Mouse (Mus musculus): Measurements from ENCODE around the gene Lcp1. TPM values are rescaled to one million over a fixed set of nuclear protein-coding genes. Genes with fewer than 3 reads are reported as not detected.

Gene Lcp1
- polyA plus RNA-seq, 1 experiment from 2014 or later, result 26.4 TPM

GRCm38 (mm10) chr14:75159375-75159774 lies 28.5 kb downstream of the Lcp1 start:
- WGBS, result 93% methylated on average over 2 of the region's 2 CpGs
- no peaks in the 10 kb centered on the region for H3K27me3 ChIP-seq (ENCODE audit: low read depth, poor library complexity, severe bottlenecking)
- no peaks in the 10 kb centered on the region for H3K4me1 ChIP-seq
- H3K4me3 ChIP-seq, result no peak overlapping the region
- no peak overlapping the region for H3K27ac ChIP-seq (replicated peaks)
- no peaks in the 10 kb centered on the region for H3K9me3 ChIP-seq (replicated peaks)
- DNase-seq (ENCODE audit: low spot score), result no peak
- no peaks in the 10 kb centered on the region for H3K36me3 ChIP-seq

GRCm38 (mm10) chr14:75163866-75164265 lies 33.0 kb downstream of the Lcp1 start:
- no peak overlapping the region for H3K27ac ChIP-seq (replicated peaks)
- H3K4me1 ChIP-seq, result no peaks in the 10 kb centered on the region
- no peaks in the 10 kb centered on the region for H3K27me3 ChIP-seq (ENCODE audit: low read depth, poor library complexity, severe bottlenecking)
- no peak overlapping the region for H3K4me3 ChIP-seq
- no peak for DNase-seq (ENCODE audit: low spot score)
- no peaks in the 10 kb centered on the region for H3K36me3 ChIP-seq
- H3K9me3 ChIP-seq (replicated peaks), result no peaks in the 10 kb centered on the region
- WGBS, result 89% methylated on average over 8 of the region's 8 CpGs

GRCm38 (mm10) chr14:75164345-75164744 lies 33.4 kb downstream of the Lcp1 start:
- Histone ChIP-seq H3K4me1 (no peaks in the 10 kb centered on the region), H3K9me3 (replicated peaks) (no peaks in the 10 kb centered on the region), H3K27ac (replicated peaks) (no peak overlapping the region), H3K4me3 (no peak overlapping the region), H3K27me3 (ENCODE audit: low read depth, poor library complexity, severe bottlenecking) (no peaks in the 10 kb centered on the region), H3K36me3 (no peaks in the 10 kb centered on the region)
- WGBS, result 95% methylated on average over 9 of the region's 9 CpGs
- DNase-seq (ENCODE audit: low spot score), result no peak

- Histone ChIP-seq H3K27me3 (ENCODE audit: low read depth, poor library complexity, severe bottlenecking) (no peaks in the 10 kb centered on the region), H3K9me3 (replicated peaks) (no peaks in the 10 kb centered on the region), H3K36me3 (no peaks in the 10 kb centered on the region), H3K27ac (replicated peaks) (no peak overlapping the region), H3K4me1 (no peaks in the 10 kb centered on the region), H3K4me3 (no peak overlapping the region)
- DNase-seq (ENCODE audit: low spot score), result no peak
- 93% methylated on average over 2 of the region's 2 CpGs for WGBS
These were observed 34.8 kb downstream of the Lcp1 start for GRCm38 (mm10) chr14:75165574-75166131.

GRCm38 (mm10) chr14:75168501-75168900 lies 37.6 kb downstream of the Lcp1 start:
- Histone ChIP-seq H3K36me3 (no peaks in the 10 kb centered on the region), H3K27ac (replicated peaks) (no peak overlapping the region), H3K9me3 (replicated peaks) (no peaks in the 10 kb centered on the region), H3K4me3 (no peak overlapping the region), H3K27me3 (ENCODE audit: low read depth, poor library complexity, severe bottlenecking) (no peaks in the 10 kb centered on the region), H3K4me1 (no peaks in the 10 kb centered on the region)
- DNase-seq (ENCODE audit: low spot score), result no peak
- 88% methylated on average over 3 of the region's 3 CpGs for WGBS

GRCm38 (mm10) chr14:75170546-75170945 lies 39.6 kb downstream of the Lcp1 start:
- no peaks in the 10 kb centered on the region for H3K9me3 ChIP-seq (replicated peaks)

GRCm38 (mm10) chr14:75174296-75174695 lies 43.4 kb downstream of the Lcp1 start:
- Histone ChIP-seq H3K9me3 (replicated peaks) (no peaks in the 10 kb centered on the region), H3K27me3 (ENCODE audit: low read depth, poor library complexity, severe bottlenecking) (no peaks in the 10 kb centered on the region), H3K36me3 (no peaks in the 10 kb centered on the region), H3K4me3 (no peak overlapping the region), H3K27ac (replicated peaks) (no peak overlapping the region), H3K4me1 (peaks cover 7% of the 10 kb centered on the region)
- WGBS, result 87% methylated on average over 8 of the region's 8 CpGs
- DNase-seq (ENCODE audit: low spot score), result no peak

More at GRCm38 (mm10) chr14:75170546-75170945, 39.6 kb downstream of the Lcp1 start:
- no peak for DNase-seq (ENCODE audit: low spot score)
- Histone ChIP-seq H3K27ac (replicated peaks) (no peak overlapping the region), H3K27me3 (ENCODE audit: low read depth, poor library complexity, severe bottlenecking) (no peaks in the 10 kb centered on the region), H3K36me3 (no peaks in the 10 kb centered on the region), H3K4me1 (no peaks in the 10 kb centered on the region), H3K4me3 (no peak overlapping the region)
- WGBS, result 84% methylated on average over 1 of the region's 1 CpGs

- WGBS, result 84% methylated on average over 9 of the region's 9 CpGs
- H3K9me3 ChIP-seq (replicated peaks), result no peaks in the 10 kb centered on the region
- DNase-seq (ENCODE audit: low spot score), result no peak
- no peaks in the 10 kb centered on the region for H3K36me3 ChIP-seq
- peaks cover 7% of the 10 kb centered on the region for H3K4me1 ChIP-seq
- no peaks in the 10 kb centered on the region for H3K27me3 ChIP-seq (ENCODE audit: low read depth, poor library complexity, severe bottlenecking)
- no peak overlapping the region for H3K4me3 ChIP-seq
- no peak overlapping the region for H3K27ac ChIP-seq (replicated peaks)
These were observed 44.0 kb downstream of the Lcp1 start for GRCm38 (mm10) chr14:75174731-75175555.

- Histone ChIP-seq H3K27ac (replicated peaks) (no peak overlapping the region), H3K9me3 (replicated peaks) (no peaks in the 10 kb centered on the region), H3K27me3 (ENCODE audit: low read depth, poor library complexity, severe bottlenecking) (no peaks in the 10 kb centered on the region), H3K4me1 (peaks cover 7% of the 10 kb centered on the region), H3K36me3 (no peaks in the 10 kb centered on the region), H3K4me3 (no peak overlapping the region)
- 87% methylated on average over 7 of the region's 7 CpGs for WGBS
- DNase-seq (ENCODE audit: low spot score), result no peak
These were observed 44.9 kb downstream of the Lcp1 start for GRCm38 (mm10) chr14:75175781-75176180.

GRCm38 (mm10) chr14:75176425-75177045 lies 45.6 kb downstream of the Lcp1 start:
- no peak overlapping the region for H3K4me3 ChIP-seq
- H3K36me3 ChIP-seq, result no peaks in the 10 kb centered on the region
- H3K4me1 ChIP-seq, result peaks cover 7% of the 10 kb centered on the region
- H3K27me3 ChIP-seq (ENCODE audit: low read depth, poor library complexity, severe bottlenecking), result no peaks in the 10 kb centered on the region
- 0 out of 2 replicates have a peak overlapping the region, but pooled peaks have one; percentile 20 for H3K27ac ChIP-seq (replicated peaks)
- 68% methylated on average over 4 of the region's 4 CpGs for WGBS
- DNase-seq (ENCODE audit: low spot score), result no peak
- H3K9me3 ChIP-seq (replicated peaks), result no peaks in the 10 kb centered on the region

GRCm38 (mm10) chr14:75177400-75177799 lies 46.5 kb downstream of the Lcp1 start:
- Histone ChIP-seq H3K27me3 (ENCODE audit: low read depth, poor library complexity, severe bottlenecking) (no peaks in the 10 kb centered on the region), H3K27ac (replicated peaks) (no peak overlapping the region), H3K4me1 (peaks cover 7% of the 10 kb centered on the region), H3K4me3 (no peak overlapping the region), H3K9me3 (replicated peaks) (no peaks in the 10 kb centered on the region), H3K36me3 (no peaks in the 10 kb centered on the region)
- no peak for DNase-seq (ENCODE audit: low spot score)
- WGBS, result 84% methylated on average over 3 of the region's 3 CpGs

GRCm38 (mm10) chr14:75178384-75178793 lies 47.5 kb downstream of the Lcp1 start:
- H3K9me3 ChIP-seq (replicated peaks), result no peaks in the 10 kb centered on the region
- DNase-seq (ENCODE audit: low spot score), result no peak
- no peak overlapping the region for H3K4me3 ChIP-seq
- WGBS, result 84% methylated on average over 14 of the region's 14 CpGs
- peaks cover 7% of the 10 kb centered on the region for H3K4me1 ChIP-seq
- no peaks in the 10 kb centered on the region for H3K36me3 ChIP-seq
- no peak overlapping the region for H3K27ac ChIP-seq (replicated peaks)
- no peaks in the 10 kb centered on the region for H3K27me3 ChIP-seq (ENCODE audit: low read depth, poor library complexity, severe bottlenecking)

- WGBS, result 85% methylated on average over 10 of the region's 10 CpGs
- Histone ChIP-seq H3K4me3 (no peak overlapping the region), H3K36me3 (no peaks in the 10 kb centered on the region), H3K4me1 (peaks cover 7% of the 10 kb centered on the region), H3K27ac (replicated peaks) (no peak overlapping the region), H3K27me3 (ENCODE audit: low read depth, poor library complexity, severe bottlenecking) (no peaks in the 10 kb centered on the region), H3K9me3 (replicated peaks) (no peaks in the 10 kb centered on the region)
- no peak for DNase-seq (ENCODE audit: low spot score)
These were observed 47.9 kb downstream of the Lcp1 start for GRCm38 (mm10) chr14:75178801-75179211.

Measured in midbrain, embryonic 10.5 days (tissue).